Mouse (Mus musculus) regulatory T cell (primary cell): ENCODE measurements at regions not wholly inside any gene's neighbourhood (a gene's known extent, or its start where the extent isn't known, plus 50 kb on each side); places are given as distances from the start of the nearest gene placed in this dataset.

Experiments used
- in situ Hi-C: fragments of 300-600 bp; cut with MboI, MseI; formaldehyde crosslinking; loops from one replicate; pipeline ENCODE4 v1.15.1; 2025; ENCODE audit warnings: high pct_unique_total_duplicates

DNA sequence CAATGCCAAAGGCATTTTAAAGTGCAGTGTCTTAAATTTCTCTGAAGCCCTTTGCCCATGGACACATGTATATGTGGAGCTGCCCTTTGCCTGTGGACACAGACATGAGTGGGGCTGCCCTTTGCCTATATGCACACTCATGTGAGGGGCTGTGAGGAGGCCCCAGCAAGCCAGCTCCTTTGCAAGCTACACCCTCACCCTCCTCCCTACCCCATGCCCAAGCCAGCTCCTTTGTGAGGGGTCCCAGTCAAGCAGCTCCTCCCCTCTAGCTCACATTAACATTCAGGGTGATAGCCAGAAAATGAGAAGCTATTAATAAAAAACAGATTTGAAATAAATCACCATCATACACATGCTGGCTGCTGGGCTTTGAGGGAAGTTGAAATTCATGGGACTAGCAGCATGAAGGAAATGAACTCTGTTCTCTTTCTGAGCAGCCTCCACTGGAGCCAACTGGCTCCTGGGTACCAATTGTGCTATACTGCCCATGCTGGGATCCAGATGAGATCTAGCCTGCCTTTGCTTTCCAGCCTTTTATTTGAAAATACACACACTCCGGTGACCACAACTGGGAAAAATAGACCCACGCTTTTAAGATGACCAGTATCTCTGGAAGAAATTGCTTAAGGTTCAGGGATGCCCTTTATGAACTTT is 151.4 kb downstream of the Abcc12 start:
- in situ Hi-C loops = no loop called here

DNA sequence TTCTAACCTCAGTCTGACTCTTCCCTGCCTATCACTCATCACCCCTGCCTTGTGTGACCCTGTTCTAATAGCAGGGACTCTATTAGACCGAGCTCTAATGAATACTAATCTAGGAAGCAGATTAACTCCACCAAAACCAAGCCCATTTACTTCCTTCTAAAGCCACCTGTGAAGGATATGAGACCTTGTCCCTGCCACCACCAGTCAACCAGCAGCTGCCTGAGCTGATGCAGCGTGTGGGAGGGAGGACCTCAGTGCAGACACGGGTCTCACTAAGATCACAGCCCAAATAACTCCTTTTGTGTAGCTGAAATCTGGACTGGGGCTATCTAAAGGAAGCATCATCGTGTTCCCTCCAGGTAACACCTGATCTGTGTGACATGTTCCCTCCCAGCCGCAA is 152.4 kb downstream of the Abcc12 start:
- in situ Hi-C loops = no loop called here

DNA sequence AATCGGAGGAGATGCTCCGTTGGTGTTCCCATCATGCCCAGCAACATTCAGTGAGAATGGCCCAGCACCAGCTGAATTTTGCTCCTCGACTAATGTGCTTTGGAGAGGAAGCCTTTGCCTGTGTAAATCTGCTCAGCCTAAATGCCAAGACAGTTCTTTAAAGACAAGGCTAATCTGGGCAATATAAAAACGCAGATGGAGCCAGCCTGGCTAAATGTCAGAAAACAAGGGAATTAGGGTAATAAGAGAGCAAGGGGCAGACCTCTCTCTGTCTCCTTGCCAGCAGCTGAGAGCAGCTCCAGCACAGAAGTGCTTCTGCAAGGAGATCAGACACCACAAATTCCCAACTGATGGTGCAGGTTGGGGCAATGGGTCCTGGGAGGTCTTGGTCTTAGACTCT is 154.4 kb downstream of the Abcc12 start:
- in situ Hi-C loops = no loop called here

DNA sequence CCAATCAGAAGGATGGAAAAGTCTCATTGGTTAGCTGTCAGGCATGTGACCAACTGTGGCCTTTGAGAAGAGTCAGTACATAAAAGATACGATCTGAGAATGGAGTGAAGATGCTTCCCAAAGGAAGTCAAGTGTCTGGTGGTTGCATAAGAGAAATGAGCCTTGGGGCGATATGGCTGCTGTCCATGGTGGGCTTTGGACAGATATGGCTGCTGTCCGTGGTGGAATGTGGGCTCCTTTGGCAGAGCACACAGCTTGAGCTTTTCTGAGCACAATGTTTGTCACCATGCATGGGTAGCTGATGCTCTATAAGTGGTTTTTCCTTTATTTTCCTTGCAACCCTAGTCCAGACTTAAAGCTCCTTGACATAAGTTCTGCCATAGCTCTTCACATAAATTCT is 155.1 kb downstream of the Abcc12 start:
- in situ Hi-C loops = no loop called here

DNA sequence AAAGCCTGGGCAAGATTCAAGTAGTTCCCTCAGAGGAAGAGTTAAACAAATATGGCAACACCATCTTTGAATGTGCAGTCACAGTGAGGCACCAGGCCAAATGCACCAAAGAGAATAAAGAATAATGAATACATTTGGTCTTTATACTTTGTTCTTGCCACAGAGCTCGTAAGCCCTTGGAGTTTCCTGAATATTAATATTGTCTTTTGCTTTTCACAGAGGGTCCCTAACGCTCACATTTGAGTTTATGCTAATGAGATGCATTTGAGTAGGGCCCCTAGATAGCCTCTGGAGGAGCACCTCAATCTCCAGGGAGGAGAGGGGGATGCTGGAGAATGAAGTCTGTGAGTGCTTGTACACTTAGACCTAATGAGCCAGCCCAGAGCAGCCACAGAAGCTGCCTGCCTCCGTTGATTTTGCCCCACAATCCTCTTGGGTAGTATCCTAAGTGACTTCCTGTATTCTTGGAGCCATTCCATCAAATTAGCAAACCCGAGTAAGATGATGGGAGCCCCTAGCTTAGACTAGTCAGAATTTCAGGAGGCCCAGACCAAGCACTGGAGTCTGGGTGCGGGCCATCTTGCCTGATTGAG is 161.3 kb downstream of the Abcc12 start:
- in situ Hi-C loops = no loop called here

DNA sequence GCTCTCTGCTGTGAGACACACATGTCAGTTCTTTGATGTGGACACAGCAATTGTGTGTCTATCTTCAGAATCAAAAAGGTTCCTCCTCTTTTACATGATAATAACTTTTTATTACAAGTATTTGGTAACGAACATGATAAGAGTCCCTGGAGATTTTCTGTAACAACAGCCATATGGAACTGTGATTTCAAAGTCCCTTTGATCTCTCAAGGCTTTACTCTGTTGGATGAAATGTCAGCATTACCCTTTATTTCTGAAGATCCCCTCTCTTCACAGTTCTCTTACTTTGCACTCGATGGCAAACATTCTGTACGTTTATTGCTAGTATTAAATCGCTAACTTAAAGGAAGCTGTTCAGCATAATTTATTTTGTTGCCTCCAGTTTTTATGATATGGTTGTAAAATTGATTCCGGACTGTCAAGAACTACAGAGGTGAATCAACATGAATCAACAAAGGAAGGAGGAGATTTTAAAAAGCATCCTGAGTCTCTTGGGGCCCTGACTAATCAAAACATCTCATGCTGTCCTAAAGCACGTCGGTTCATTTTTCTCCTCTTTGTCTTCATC is 162.0 kb downstream of the Abcc12 start:
- in situ Hi-C loops = no loop called here

DNA sequence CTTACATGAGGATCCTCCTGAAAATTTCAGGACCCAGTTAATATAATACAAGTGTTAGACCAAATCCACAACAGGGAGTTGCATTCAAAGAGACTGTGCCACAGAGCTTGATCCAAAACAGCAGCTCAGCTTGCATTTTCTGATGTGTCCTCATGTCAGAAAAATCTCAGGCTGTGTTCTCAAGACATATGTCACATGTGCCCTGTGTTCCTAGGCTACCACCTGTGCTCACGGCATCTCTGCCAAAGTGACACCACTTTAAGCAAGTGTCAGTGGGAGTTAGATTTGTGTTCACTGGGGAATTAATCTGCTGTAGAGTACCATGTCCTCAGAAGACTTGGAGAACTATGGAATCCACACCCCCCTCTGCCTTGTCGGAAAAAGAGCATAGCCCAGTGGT is 165.3 kb downstream of the Abcc12 start:
- in situ Hi-C loops = no loop called here

DNA sequence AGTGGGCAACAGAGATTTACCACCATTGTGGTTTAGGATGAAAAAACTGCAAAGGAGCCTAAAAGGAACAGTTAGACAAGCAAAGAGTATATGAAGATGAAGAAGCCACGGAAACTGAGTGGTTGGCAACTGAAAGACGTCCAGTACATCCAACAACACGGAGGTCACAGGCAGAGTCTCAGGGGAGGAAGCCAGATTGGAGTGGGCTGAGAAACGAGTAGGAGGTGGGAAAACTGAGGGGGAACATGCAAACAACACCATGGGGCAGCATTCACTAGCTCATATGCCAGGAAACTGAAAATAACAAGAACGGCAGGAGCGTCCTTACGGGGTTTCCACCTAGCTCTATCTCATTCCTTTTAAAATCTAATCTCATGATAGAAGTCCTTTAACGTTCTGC is 169.3 kb downstream of the Abcc12 start:
- in situ Hi-C loops = no loop called here

DNA sequence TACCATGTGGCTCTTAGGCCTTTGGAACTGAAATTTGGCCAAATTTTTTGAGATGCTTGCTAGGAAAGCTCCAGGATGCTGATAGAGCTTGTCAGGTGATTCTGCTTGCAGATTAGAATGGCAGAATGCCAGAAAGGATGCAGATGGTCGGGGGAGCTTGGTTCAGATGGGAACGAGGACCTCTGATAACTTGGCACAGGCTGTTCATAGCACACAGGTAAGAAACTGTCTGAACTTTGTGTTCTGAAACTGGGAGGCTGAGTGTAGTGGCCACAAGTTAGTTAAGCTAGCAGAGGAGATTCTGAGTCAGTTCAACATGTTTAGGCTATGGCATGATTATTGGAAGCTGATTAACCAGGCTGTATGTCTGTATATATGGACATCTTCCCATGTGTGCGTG is 174.3 kb downstream of the Abcc12 start:
- in situ Hi-C loops = no loop called here

DNA sequence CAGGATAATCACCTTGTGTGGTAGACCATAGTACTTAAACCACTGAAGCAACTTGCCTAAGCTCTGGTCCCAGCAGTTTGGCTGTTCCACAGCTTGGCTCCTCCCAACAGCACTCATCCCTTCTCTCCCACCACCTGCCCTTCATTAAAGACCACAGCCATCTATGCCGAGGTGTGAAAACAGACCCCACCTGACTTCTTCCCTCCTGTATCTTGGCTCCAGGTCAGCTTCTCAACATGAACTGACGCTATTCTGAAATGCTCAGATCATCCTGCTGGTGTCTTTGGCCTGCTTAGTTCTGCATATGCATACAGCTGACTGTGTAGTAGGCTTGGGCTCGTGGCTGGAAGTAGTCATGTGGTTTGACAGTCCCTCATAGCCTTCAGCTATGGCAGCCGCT is 177.1 kb downstream of the Abcc12 start:
- in situ Hi-C loops = no loop called here

DNA sequence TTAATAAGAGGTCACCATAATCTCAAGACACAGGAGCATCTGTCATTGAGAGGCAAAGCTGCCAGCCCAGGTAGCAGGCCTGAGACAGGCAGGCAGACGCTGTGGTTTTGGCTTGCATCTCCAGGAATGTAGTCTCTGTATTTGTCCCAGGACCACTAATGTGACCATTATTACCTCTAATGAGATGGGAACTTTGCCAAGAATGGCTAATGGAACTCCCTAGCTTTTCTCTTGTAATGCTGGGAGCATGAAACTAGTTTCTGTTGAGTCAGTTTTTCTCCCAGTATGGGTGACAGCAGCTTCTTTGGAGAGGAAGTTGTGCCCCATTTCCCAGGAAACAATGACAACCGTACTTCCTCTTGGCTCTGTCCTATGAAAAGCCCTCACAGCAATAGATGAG is 178.5 kb downstream of the Abcc12 start:
- in situ Hi-C loops = no loop called here

DNA sequence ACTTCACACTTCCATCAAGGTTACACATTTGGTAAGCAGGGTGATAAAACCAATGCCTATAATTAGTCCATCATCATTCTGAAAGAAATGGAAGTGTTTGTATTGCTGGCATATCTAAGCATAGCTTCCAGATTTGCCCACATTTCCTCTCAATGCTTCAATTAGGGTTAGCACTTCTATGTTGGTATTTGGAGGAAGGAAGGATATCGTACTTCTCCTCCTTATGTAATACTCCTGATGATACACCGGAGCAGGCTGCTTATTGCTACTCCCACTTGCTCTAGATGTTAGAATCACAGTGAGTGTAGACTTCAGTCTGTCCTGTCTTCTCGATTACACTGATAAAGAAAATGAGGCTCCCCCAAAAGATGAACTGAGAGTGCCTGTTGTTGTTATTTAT is 185.4 kb downstream of the Abcc12 start:
- in situ Hi-C loops = no loop called here

DNA sequence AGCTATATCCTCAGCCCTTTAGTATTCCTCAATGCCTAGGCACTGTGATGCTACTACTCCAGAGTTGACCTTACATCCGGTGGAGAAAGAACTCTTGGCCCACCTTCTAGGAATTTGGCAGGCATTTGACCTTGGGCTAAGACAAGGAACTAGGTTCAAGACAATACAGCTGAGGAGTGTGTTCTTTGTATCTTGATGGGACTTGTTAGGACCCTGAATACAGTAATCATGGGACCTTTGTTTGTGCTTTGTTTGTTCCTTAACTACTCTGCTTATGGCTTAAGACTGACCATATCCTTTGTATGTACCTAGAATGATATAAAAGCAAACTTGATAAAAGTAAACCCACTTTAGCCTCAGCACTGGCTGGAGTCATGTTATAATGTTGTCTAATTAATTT is 186.7 kb downstream of the Abcc12 start:
- in situ Hi-C loops = no loop called here

DNA sequence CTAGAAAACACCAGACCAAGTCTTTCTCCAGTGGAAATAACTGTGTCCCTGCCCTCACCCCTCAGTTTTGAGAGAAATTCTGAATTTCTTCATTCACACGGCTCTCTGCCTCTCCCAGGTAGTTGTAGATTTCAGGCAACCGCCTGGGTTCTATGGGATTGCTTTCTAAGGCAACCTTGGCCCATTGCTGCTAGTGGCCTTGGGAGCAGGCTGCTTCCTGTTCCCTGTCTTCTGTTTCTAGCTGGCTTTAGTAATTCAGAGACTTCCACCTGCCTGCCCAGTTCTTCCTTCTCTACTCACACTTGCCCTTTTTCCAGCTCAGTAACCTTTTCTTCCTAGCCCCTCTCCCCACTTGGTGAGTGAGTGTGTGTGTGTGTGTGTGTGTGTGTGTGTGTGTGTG is 187.1 kb downstream of the Abcc12 start:
- in situ Hi-C loops = no loop called here

DNA sequence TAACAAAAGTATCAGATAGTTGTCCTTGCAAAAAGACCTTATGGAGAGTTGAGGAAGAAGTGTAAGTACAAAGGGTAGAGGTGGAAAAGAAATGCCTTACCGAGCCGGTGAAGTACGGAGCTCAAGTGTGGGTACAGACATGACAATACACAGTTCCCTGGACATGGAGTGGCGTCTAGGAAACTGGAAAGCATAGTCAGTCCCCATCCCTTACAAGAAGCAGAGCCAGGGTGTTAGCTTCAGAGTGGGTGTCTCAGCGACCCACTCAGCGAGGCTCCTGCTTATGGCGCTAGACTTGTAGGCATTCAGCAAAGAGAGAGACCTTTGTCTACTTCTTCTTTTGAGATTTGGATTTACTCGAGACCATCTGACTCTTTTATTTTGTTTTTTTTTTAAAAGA is 189.8 kb downstream of the Abcc12 start:
- in situ Hi-C loops = no loop called here

DNA sequence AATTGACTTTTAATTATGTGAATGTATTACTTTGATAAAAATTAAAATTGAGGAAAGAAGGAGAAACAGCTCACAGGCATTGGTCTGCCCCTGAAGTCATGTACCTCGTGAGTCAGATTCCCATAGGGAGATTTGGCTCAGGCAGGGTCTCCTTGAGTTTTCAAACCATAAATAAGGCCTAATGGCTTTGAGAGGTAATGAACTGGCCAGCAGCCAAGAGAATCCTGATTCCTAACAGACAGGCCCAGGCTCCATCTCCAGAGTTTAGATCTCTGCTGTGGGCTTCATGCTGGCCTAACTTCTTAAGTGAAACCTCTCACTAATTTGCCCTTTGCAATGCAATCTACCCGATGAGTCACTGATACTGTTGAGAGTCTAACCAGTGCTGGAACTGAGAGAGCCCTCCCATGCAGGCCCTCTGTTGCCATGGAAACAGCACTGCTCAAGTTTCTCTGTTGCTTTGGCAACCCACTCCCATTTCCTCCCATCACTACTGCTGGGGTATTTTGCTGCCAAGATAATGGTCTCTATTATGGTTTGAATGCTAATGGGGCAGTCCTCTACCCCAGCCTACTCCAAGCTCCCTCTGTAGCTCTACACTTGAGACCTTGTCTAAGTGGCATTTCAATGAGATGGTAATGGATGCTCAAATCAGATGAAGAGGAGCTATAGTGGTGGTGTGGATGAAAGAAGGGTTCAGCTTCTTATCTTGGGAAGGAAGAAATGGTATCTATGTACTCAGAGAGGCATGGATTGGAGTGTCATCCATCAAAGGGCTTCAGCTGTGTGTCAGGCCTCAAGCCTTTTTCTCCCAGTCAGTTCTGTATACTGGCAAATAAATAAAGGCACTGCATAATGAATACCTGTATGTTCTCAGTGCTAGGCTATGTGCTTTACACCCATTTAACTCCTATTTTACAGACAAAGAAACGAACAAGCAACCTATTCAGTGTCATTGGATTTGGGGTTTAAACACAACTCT is 190.5 kb downstream of the Abcc12 start:
- in situ Hi-C loops = no loop called here

DNA sequence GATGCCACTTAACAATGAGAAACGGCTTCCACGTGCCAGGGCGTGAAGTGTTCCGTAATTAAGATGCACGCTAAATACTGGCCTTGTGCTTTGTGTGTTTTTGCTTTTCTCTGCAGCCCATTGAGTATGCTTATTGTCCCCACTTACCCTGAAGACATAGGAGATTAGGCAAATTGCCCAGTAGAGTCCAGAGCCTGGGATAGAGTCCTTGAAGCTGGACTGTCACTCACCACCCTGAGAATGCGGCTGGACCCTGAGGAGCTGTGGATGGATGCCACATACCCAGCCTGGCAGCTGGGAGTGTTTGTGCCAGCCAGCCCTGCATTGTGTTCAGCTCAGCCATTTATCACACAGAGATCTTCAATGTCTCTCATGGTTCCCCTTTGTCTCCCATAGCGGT is 195.2 kb downstream of the Abcc12 start:
- in situ Hi-C loops = no loop called here

DNA sequence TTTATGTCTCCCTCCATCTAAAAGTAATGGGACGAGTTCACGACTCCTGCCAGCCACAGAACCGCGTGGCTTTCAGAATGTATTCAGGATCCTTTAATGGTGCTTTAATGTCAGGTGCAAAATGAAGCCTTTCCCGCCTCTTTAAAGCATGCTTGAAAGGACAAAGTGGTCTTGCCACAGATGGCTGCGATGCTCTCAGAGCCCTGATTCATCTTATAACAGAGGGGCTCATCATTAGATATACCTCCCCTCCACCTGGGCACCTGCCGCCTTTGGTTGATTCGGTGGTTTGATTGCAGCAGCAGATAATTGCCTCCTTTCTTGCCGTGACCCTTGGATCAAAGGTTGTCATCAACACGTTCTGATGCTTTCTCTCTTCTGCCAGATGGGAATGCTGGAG is 198.5 kb downstream of the Abcc12 start:
- in situ Hi-C loops = no loop called here

DNA sequence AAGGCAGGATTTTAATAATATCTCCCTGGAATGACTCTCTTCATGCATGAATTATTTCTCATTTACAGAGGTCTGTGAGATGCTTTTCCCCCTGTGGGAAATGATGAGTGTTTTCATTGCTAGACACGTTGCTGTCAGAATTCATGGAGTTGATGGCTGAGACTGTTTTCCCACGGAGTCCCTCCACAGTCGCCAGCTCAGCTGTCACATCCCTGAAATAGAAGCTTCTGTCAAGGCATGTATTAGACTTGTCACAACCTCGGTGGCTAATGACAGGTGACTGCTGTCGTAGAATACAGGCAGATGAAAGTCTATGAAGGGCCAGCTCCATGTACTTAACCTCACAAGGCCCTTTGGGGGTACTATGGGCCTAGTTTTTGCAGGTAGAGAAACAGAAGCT is 212.4 kb downstream of the Abcc12 start:
- in situ Hi-C loops = no loop called here

DNA sequence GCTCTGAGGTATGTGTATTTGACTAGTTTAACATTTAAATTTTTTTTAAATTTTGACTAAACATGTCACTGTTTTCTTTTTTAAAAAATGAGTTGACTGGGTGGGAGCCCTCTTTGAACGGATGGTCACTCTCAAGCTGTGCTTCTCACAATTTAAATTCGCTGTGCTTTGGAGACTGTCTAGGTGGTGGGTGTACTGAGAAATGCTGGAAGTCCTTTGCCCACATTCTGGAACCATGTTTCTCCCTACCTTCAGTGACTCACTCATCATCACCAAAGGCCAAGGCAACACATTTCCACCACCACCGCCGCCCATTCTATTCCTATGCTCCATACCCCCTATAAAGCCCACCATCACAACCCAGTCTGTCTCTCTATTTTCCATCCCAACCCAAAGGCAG is 213.8 kb downstream of the Abcc12 start:
- in situ Hi-C loops = no loop called here

DNA sequence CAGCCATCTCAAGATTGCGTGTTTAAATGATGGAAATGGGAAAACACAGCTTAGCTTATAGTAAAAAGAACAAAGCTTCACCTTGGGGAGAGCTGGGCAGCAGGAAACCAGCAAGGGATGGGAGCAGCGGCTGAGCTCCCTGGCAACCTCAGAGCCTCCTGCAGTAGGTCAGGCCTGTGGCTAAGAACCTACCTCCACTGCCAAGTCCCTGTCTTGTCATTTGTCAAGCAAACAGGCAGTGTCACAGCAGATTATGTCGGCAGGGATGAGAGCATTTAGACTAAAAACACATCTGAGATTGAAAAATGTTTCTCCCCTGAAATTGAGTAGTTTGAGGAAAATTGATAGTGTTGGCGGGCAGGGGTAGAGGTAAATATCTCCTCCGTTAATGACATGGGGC is 214.8 kb downstream of the Abcc12 start:
- in situ Hi-C loops = no loop called here

DNA sequence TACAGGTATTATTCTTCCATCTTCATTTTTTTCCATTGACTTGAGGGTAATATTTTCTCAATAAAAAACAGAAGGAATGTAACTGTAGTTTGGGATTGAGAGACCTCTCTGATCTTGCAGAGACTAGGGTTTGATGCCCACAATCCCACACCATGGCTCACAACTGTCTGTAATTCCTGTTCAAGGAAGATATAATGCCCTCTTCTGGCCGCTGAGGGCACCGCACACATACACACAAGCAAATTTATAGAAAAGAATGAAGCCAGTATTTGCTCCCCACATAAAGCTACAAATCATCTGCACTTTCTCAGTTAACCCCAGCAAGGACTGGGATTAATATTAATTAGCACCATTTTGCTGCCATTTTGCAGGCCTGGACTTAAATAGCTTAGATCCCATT is 215.6 kb downstream of the Abcc12 start:
- in situ Hi-C loops = no loop called here

DNA sequence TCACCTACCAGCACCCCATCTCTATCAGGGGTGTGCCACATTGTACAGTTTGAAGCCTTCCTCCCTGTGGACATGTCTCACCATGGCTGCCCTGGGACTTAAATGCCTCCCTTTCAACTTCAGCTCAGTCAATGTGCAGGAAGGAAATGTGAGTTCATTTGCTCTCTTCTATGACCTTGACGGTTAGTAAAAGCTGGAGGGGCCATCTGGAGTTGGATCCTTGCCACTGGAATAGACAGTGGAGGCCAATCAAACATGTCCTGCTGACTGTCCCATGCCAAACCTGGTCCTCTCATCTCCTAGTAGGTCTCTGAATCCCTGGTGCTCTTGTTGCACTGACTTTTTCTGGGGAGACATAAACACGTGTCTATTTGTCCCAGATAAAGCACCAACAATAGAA is 220.2 kb downstream of the Abcc12 start:
- in situ Hi-C loops = no loop called here
